Mouse (Mus musculus): ENCODE results near the gene Pafah1b3. TPM values are rescaled to one million over a fixed set of nuclear protein-coding genes. Genes with fewer than 3 reads are reported as not detected.
A peak's percentile ranks its signal among the peaks of the same experiment; 100 is the strongest.

Gene Pafah1b3
- polyA plus RNA-seq, 2 experiments, result 234 to 266 TPM

- no peak overlapping the region for H3K4me2 ChIP-seq (replicated peaks; ENCODE audit: low read depth, low read length, severe bottlenecking)
- DNase-seq (ENCODE audit: low spot score), result no peak
- H3K4me1 ChIP-seq (ENCODE audit: control insufficient read depth, insufficient read depth, low read length), result peaks cover 41% of the 10 kb centered on the region
- H3K36me3 ChIP-seq (ENCODE audit: control insufficient read depth, insufficient read depth, low read length), result peaks cover 42% of the 10 kb centered on the region
- H3K27me3 ChIP-seq (ENCODE audit: control insufficient read depth, insufficient read depth, low read length), result no peaks in the 10 kb centered on the region
- WGBS, result 89% methylated on average over 18 of the region's 22 CpGs
- H3K27ac ChIP-seq (replicated peaks; ENCODE audit: low read depth, low read length), result no peak overlapping the region
- no peak for TF ChIP-seq POLR2A (IDR thresholded peaks at IDR 0.05; ENCODE audit: borderline replicate concordance, extremely low read depth, insufficient read depth, insufficient read length)
- no peaks in the 10 kb centered on the region for H3K9me3 ChIP-seq (ENCODE audit: control insufficient read depth, low read length)
- H3K9ac ChIP-seq (ENCODE audit: low read depth, low read length, severe bottlenecking), result no peak overlapping the region
- H3K4me3 ChIP-seq (replicated peaks; ENCODE audit: low read length), result no peak overlapping the region
- no peak for ATAC-seq (ENCODE audit: low FRiP score, low read depth)
Measured at GRCm38 (mm10) chr7:25273259-25274241, 24.2 kb downstream of the Pafah1b3 start.

DNA sequence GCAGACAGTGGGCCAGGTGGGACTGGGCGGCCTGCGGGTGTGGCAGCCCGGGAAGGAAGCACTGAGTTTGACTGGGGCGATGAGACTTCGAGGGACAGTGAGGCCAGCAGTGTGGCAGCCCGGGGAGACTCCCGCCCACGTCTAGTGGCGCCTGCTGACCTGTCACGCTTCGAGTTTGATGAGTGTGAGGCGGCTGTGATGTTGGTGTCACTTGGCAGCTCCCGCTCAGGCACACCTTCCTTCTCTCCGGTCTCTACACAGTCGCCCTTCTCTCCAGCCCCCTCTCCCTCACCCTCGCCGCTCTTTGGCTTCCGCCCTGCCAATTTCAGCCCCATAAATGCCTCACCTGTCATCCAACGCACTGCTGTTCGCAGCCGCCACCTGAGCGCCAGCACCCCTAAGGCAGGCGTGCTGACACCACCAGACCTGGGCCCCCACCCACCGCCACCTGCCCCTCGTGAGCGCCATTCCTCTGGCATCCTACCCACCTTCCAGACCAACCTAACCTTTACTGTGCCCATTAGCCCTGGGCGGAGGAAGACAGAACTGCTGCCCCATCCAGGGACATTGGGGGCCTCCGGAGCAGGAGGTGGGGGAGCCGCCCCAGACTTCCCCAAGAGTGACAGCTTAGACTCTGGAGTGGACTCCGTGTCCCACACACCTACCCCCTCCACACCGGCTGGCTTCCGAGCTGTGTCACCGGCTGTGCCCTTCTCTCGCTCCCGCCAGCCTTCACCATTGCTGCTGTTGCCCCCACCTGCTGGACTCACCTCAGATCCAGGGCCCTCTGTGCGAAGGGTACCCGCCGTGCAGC is 25.1 kb downstream of the Pafah1b3 start:
- ATAC-seq (ENCODE audit: low FRiP score, low read depth) (no peak), DNase-seq (ENCODE audit: low spot score) (no peak)
- Histone ChIP-seq H3K4me2 (replicated peaks; ENCODE audit: low read depth, low read length, severe bottlenecking) (no peak overlapping the region), H3K9me3 (ENCODE audit: control insufficient read depth, low read length) (no peaks in the 10 kb centered on the region), H3K27me3 (ENCODE audit: control insufficient read depth, insufficient read depth, low read length) (no peaks in the 10 kb centered on the region), H3K36me3 (ENCODE audit: control insufficient read depth, insufficient read depth, low read length) (peaks cover 42% of the 10 kb centered on the region), H3K9ac (ENCODE audit: low read depth, low read length, severe bottlenecking) (0 out of 2 replicates have a peak overlapping the region, but pooled peaks have one; percentile 4), H3K27ac (replicated peaks; ENCODE audit: low read depth, low read length) (no peak overlapping the region), H3K4me1 (ENCODE audit: control insufficient read depth, insufficient read depth, low read length) (peaks cover 39% of the 10 kb centered on the region), H3K4me3 (replicated peaks; ENCODE audit: low read length) (no peak overlapping the region)
- WGBS, result 91% methylated on average over 38 of the region's 38 CpGs
- no peak for TF ChIP-seq POLR2A (IDR thresholded peaks at IDR 0.05; ENCODE audit: borderline replicate concordance, extremely low read depth, insufficient read depth, insufficient read length)

- Histone ChIP-seq H3K9me3 (ENCODE audit: control insufficient read depth, low read length) (no peaks in the 10 kb centered on the region), H3K4me2 (replicated peaks; ENCODE audit: low read depth, low read length, severe bottlenecking) (no peak overlapping the region), H3K36me3 (ENCODE audit: control insufficient read depth, insufficient read depth, low read length) (peaks cover 42% of the 10 kb centered on the region), H3K9ac (ENCODE audit: low read depth, low read length, severe bottlenecking) (no peak overlapping the region), H3K27me3 (ENCODE audit: control insufficient read depth, insufficient read depth, low read length) (no peaks in the 10 kb centered on the region), H3K27ac (replicated peaks; ENCODE audit: low read depth, low read length) (no peak overlapping the region), H3K4me3 (replicated peaks; ENCODE audit: low read length) (no peak overlapping the region), H3K4me1 (ENCODE audit: control insufficient read depth, insufficient read depth, low read length) (peaks cover 34% of the 10 kb centered on the region)
- ATAC-seq (ENCODE audit: low FRiP score, low read depth) (no peak), DNase-seq (ENCODE audit: low spot score) (no peak)
- TF ChIP-seq POLR2A (IDR thresholded peaks at IDR 0.05; ENCODE audit: borderline replicate concordance, extremely low read depth, insufficient read depth, insufficient read length), result no peak
- WGBS, result 89% methylated on average over 30 of the region's 30 CpGs
Measured at GRCm38 (mm10) chr7:25271651-25272444, 25.9 kb downstream of the Pafah1b3 start.

- peaks cover 27% of the 10 kb centered on the region for H3K4me1 ChIP-seq (ENCODE audit: control insufficient read depth, insufficient read depth, low read length)
- no peak overlapping the region for H3K4me2 ChIP-seq (replicated peaks; ENCODE audit: low read depth, low read length, severe bottlenecking)
- H3K27me3 ChIP-seq (ENCODE audit: control insufficient read depth, insufficient read depth, low read length), result no peaks in the 10 kb centered on the region
- H3K9ac ChIP-seq (ENCODE audit: low read depth, low read length, severe bottlenecking), result no peak overlapping the region; the same call in 1 of the 2 replicates
- TF ChIP-seq POLR2A (IDR thresholded peaks at IDR 0.05; ENCODE audit: borderline replicate concordance, extremely low read depth, insufficient read depth, insufficient read length), result no peak
- peaks cover 42% of the 10 kb centered on the region for H3K36me3 ChIP-seq (ENCODE audit: control insufficient read depth, insufficient read depth, low read length)
- ATAC-seq (ENCODE audit: low FRiP score, low read depth), result no peak
- no peaks in the 10 kb centered on the region for H3K9me3 ChIP-seq (ENCODE audit: control insufficient read depth, low read length)
- H3K27ac ChIP-seq (replicated peaks; ENCODE audit: low read depth, low read length), result no peak overlapping the region
- H3K4me3 ChIP-seq (replicated peaks; ENCODE audit: low read length), result no peak overlapping the region
- no peak for DNase-seq (ENCODE audit: low spot score)
- 87% methylated on average over 29 of the region's 35 CpGs for WGBS
Measured at GRCm38 (mm10) chr7:25270652-25271633, 26.8 kb downstream of the Pafah1b3 start.
